Mouse (Mus musculus) liver, embryonic 13.5 days (tissue): ENCODE data around the gene Tvp23b. TPM values are rescaled to one million over a fixed set of nuclear protein-coding genes. Genes with fewer than 3 reads are reported as not detected.

ENCODE experiments used
- ATAC-seq: fragments of 200-750 bp; cut with Nextera tagmentation; 2 replicates; pipeline ENCODE4 v1.8.0; 2017; ENCODE audit warnings: low read depth, mild to moderate bottlenecking, moderate number of reproducible peaks, moderate library complexity
- DNase-seq: peaks from one replicate; pipeline ENCODE4 v3.0.0; 2022
- H3K27ac ChIP-seq: fragments of 300-500 bp; sonication (generic); 2 replicates; pipeline ENCODE4 v1.5.1; 2015; ENCODE audit warnings: moderate library complexity, mild to moderate bottlenecking, inconsistent platforms
- H3K27me3 ChIP-seq: fragments of 300-500 bp; sonication (generic); 2 replicates; pipeline ENCODE4 v1.6.1; 2015; ENCODE audit warnings: mild to moderate bottlenecking, inconsistent platforms
- H3K36me3 ChIP-seq: fragments of 300-500 bp; sonication (generic); 2 replicates; pipeline ENCODE4 v1.6.1; 2015; ENCODE audit warnings: mild to moderate bottlenecking, inconsistent platforms
- H3K4me1 ChIP-seq: fragments of 300-500 bp; sonication (generic); replicated peaks from 2 replicates; pipeline ENCODE4 v1.6.1; 2015; ENCODE audit warnings: inconsistent platforms
- H3K4me2 ChIP-seq: fragments of 300-500 bp; sonication (generic); 2 replicates; pipeline ENCODE4 v1.6.1; 2015; ENCODE audit warnings: inconsistent platforms, mild to moderate bottlenecking, moderate library complexity
- H3K4me3 ChIP-seq: fragments of 300-500 bp; sonication (generic); replicated peaks from 2 replicates; pipeline ENCODE4 v1.5.1; 2015; ENCODE audit warnings: mild to moderate bottlenecking, inconsistent platforms
- H3K9ac ChIP-seq: fragments of 300-500 bp; sonication (generic); 2 replicates; pipeline ENCODE4 v1.6.1; 2015; ENCODE audit warnings: mild to moderate bottlenecking, inconsistent platforms
- H3K9me3 ChIP-seq: fragments of 300-500 bp; sonication (generic); replicated peaks from 2 replicates; pipeline ENCODE4 v1.6.1; 2016; ENCODE audit warnings: inconsistent platforms
- WGBS: fragments of 180-500 bp; shearing (Covaris S2); methylation state at CpG from one replicate; pipeline ENCODE4 v1.1.7; 2015; ENCODE audit not compliant: insufficient replicate concordance; 5-methylcytosine and 5-hydroxymethylcytosine counted together
- polyA plus RNA-seq: library from polyadenylated mRNA; unstranded; fragments of >200 nt; fragmentation: Nextera tagmentation; extraction: Ambion mirVana; gene quantifications from 2 replicates; pipeline ENCODE4 v1.2.1, GENCODE M21; 2015

Gene Tvp23b
- polyA plus RNA-seq, 1 experiment from 2014 or later, result 29.2 TPM

DNA sequence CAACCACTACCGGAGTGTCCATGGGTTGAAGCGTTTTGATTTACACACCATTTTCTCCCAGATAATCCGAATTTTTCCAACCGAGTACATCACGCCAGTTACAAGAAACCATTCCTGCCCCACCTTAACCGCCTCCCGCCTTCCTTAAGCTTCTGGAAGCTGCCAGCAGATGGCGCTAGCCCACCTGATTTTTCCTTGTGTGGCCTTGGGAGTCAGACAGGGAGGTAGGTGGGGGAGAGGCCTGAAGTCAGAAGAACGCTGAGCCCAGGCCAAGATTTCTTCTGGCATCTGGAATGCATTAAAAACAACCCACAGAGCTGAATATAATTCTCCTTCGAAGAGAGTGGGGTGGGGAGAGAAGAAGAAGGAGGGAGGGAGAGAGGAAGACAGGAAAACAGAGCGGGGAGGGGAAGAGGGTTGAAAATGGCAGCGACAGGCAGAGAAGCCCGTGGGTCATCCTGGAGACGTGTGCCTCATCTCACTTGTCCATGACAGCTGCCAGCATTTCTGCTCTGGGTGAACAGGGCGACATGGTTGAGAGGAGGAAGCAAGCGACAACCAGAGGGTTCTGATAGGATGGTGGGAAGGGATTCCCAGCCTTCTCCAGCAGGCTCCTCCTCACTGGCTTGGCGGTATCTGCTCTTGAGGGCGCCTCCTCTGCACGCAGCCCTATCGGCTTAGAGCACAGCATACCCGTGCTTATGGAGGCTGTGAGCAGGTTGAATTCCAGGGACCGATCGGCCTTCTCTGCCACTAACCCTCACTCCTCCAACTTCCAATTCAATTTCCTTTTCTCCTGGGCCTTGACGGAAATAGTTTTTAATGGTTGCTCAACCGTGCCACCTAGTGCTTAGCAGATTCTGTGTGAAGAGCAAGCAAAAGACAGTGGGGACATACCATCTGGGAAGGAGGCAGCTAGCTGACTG, 42.1 kb downstream of the Tvp23b start:
- no peak overlapping the region for H3K9ac ChIP-seq

GRCm38 (mm10) chr11:62924091-62924761, 45.0 kb downstream of the Tvp23b start:
- Histone ChIP-seq H3K36me3 (no peaks in the 10 kb centered on the region), H3K27ac (no peak overlapping the region), H3K4me2 (no peak overlapping the region), H3K9me3 (no peaks in the 10 kb centered on the region), H3K4me3 (no peak overlapping the region), H3K4me1 (peaks cover 1% of the 10 kb centered on the region), H3K27me3 (peaks cover 9% of the 10 kb centered on the region), H3K9ac (no peak overlapping the region)
- WGBS, result 32% methylated on average over 6 of the region's 6 CpGs
- ATAC-seq (no peak), DNase-seq (no peak)

More for the DNA sequence above, 42.1 kb downstream of the Tvp23b start:
- H3K27me3 ChIP-seq, result peaks cover 9% of the 10 kb centered on the region
- no peak overlapping the region; the same call in 1 of the 2 replicates for H3K27ac ChIP-seq
- peak; percentile 61 for DNase-seq
- no peaks in the 10 kb centered on the region for H3K36me3 ChIP-seq
- no peaks in the 10 kb centered on the region for H3K4me1 ChIP-seq
- H3K4me3 ChIP-seq, result peak overlapping the region; percentile 12
- no peaks in the 10 kb centered on the region for H3K9me3 ChIP-seq
- H3K4me2 ChIP-seq, result peak overlapping the region; percentile 35
- 18% methylated on average over 25 of the region's 25 CpGs for WGBS
- ATAC-seq, result peak; percentile 76

- Histone ChIP-seq H3K36me3 (no peaks in the 10 kb centered on the region), H3K9ac (no peak overlapping the region), H3K4me3 (no peak overlapping the region), H3K4me2 (peak overlapping the region; percentile 10; the same call in 1 of the 2 replicates), H3K27ac (peak overlapping the region; percentile 32; the same call in 1 of the 2 replicates), H3K27me3 (no peaks in the 10 kb centered on the region), H3K9me3 (no peaks in the 10 kb centered on the region), H3K4me1 (peaks cover 20% of the 10 kb centered on the region)
- ATAC-seq, result peak; percentile 97
- DNase-seq, result peak; percentile 62
- 6% methylated on average over 3 of the region's 3 CpGs for WGBS
Observed at GRCm38 (mm10) chr11:62929799-62930198, 50.5 kb downstream of the Tvp23b start.

GRCm38 (mm10) chr11:62930574-62930973, 51.3 kb downstream of the Tvp23b start:
- no peak overlapping the region for H3K9ac ChIP-seq
- ATAC-seq (peak; percentile 15; the same call in 1 of the 2 replicates), DNase-seq (peak; percentile 5)
- H3K4me1 ChIP-seq, result peaks cover 20% of the 10 kb centered on the region
- H3K9me3 ChIP-seq, result no peaks in the 10 kb centered on the region
- no peaks in the 10 kb centered on the region for H3K27me3 ChIP-seq
- WGBS, result 19% methylated on average over 4 of the region's 4 CpGs
- H3K27ac ChIP-seq, result no peak overlapping the region; the same call in 1 of the 2 replicates
- no peaks in the 10 kb centered on the region for H3K36me3 ChIP-seq
- no peak overlapping the region for H3K4me3 ChIP-seq
- no peak overlapping the region for H3K4me2 ChIP-seq

DNA sequence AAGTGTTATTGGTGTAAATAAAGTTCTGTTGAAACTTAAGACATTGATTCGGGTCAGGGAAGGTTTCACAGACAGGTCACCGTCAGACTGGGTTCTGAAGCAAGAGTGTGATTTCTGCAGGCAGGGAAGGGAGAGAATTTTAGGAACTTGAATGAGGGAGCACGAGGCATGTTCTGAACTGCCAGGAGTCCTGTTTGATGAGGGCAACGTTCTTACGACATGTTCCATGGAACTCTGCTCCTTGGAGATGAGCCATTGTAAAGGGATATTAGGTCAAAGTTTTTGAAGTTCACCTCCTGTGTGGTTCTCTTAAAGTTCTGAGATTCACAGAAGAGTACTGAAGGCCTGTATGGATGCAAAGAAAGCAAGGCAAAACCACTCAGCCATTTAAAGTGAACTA, 51.9 kb downstream of the Tvp23b start:
- no peaks in the 10 kb centered on the region for H3K36me3 ChIP-seq
- ATAC-seq (no peak), DNase-seq (no peak)
- H3K27ac ChIP-seq, result no peak overlapping the region
- H3K27me3 ChIP-seq, result no peaks in the 10 kb centered on the region
- H3K9me3 ChIP-seq, result no peaks in the 10 kb centered on the region
- H3K4me1 ChIP-seq, result peaks cover 20% of the 10 kb centered on the region
- no peak overlapping the region for H3K9ac ChIP-seq
- WGBS, result 67% methylated on average over 5 of the region's 5 CpGs
- H3K4me3 ChIP-seq, result no peak overlapping the region
- no peak overlapping the region for H3K4me2 ChIP-seq

- H3K36me3 ChIP-seq, result no peaks in the 10 kb centered on the region
- no peak for ATAC-seq
- no peaks in the 10 kb centered on the region for H3K9me3 ChIP-seq
- no peak overlapping the region for H3K27ac ChIP-seq
- H3K4me3 ChIP-seq, result no peak overlapping the region
- no peaks in the 10 kb centered on the region for H3K27me3 ChIP-seq
- H3K4me2 ChIP-seq, result no peak overlapping the region
- DNase-seq, result no peak
- WGBS, result 75% methylated on average over 9 of the region's 9 CpGs
- H3K9ac ChIP-seq, result no peak overlapping the region
- peaks cover 20% of the 10 kb centered on the region for H3K4me1 ChIP-seq
Observed at GRCm38 (mm10) chr11:62933099-62933498, 53.8 kb downstream of the Tvp23b start.

GRCm38 (mm10) chr11:62934795-62935514, 55.7 kb downstream of the Tvp23b start:
- H3K9me3 ChIP-seq, result no peaks in the 10 kb centered on the region
- H3K4me2 ChIP-seq, result no peak overlapping the region
- H3K27me3 ChIP-seq, result no peaks in the 10 kb centered on the region
- no peak overlapping the region for H3K4me3 ChIP-seq
- H3K4me1 ChIP-seq, result peaks cover 11% of the 10 kb centered on the region
- H3K9ac ChIP-seq, result no peak overlapping the region
- DNase-seq, result no peak
- no peaks in the 10 kb centered on the region for H3K36me3 ChIP-seq
- ATAC-seq, result no peak
- WGBS, result 57% methylated on average over 11 of the region's 11 CpGs
- H3K27ac ChIP-seq, result no peak overlapping the region

- no peak overlapping the region for H3K4me2 ChIP-seq
- H3K27ac ChIP-seq, result no peak overlapping the region
- 38% methylated on average over 6 of the region's 6 CpGs for WGBS
- H3K27me3 ChIP-seq, result no peaks in the 10 kb centered on the region
- H3K4me1 ChIP-seq, result no peaks in the 10 kb centered on the region
- H3K9me3 ChIP-seq, result no peaks in the 10 kb centered on the region
- ATAC-seq (no peak), DNase-seq (no peak)
- H3K4me3 ChIP-seq, result no peak overlapping the region
- H3K36me3 ChIP-seq, result no peaks in the 10 kb centered on the region
- H3K9ac ChIP-seq, result no peak overlapping the region
Observed at GRCm38 (mm10) chr11:62937986-62938385, 58.7 kb downstream of the Tvp23b start.

- H3K4me2 ChIP-seq, result no peak overlapping the region
- DNase-seq (no peak), ATAC-seq (no peak)
- H3K9me3 ChIP-seq, result no peaks in the 10 kb centered on the region
- 61% methylated on average over 5 of the region's 5 CpGs for WGBS
- H3K36me3 ChIP-seq, result no peaks in the 10 kb centered on the region
- no peak overlapping the region for H3K4me3 ChIP-seq
- H3K27me3 ChIP-seq, result no peaks in the 10 kb centered on the region
- H3K27ac ChIP-seq, result no peak overlapping the region
- H3K9ac ChIP-seq, result no peak overlapping the region
- H3K4me1 ChIP-seq, result no peaks in the 10 kb centered on the region
Observed at GRCm38 (mm10) chr11:62938921-62939320, 59.7 kb downstream of the Tvp23b start.

GRCm38 (mm10) chr11:62940176-62940575, 60.9 kb downstream of the Tvp23b start:
- WGBS, result 61% methylated on average over 3 of the region's 3 CpGs
- ATAC-seq, result no peak
- no peaks in the 10 kb centered on the region for H3K4me1 ChIP-seq

DNA sequence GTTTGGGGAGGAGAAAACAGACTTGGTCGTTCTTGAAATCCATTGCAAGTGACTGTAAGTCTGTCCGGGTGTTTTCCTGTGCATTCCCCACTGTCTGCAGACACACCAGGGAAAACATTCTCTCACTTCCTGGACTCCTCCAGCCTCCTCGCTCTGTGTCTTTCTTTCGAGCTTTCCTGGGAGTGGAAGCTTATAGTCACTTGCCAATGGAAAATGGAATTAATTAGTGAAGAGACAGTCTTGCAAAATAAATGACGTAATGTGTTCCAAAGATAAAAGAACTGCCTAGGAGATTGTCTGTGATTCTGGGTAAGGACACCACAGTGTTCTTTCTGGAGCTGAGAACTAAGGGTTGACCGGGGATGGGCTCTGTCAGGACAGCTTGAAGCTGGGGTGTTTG, 64.3 kb downstream of the Tvp23b start:
- no peak overlapping the region for H3K4me3 ChIP-seq
- ATAC-seq, result no peak

More at GRCm38 (mm10) chr11:62940176-62940575, 60.9 kb downstream of the Tvp23b start:
- no peak for DNase-seq
- Histone ChIP-seq H3K36me3 (no peaks in the 10 kb centered on the region), H3K27me3 (no peaks in the 10 kb centered on the region), H3K4me2 (no peak overlapping the region), H3K9ac (no peak overlapping the region), H3K9me3 (no peaks in the 10 kb centered on the region), H3K27ac (no peak overlapping the region), H3K4me3 (no peak overlapping the region)

More for the DNA sequence above, 64.3 kb downstream of the Tvp23b start:
- H3K9ac ChIP-seq, result no peak overlapping the region
- H3K27me3 ChIP-seq, result no peaks in the 10 kb centered on the region
- no peaks in the 10 kb centered on the region for H3K9me3 ChIP-seq
- no peak overlapping the region for H3K4me2 ChIP-seq
- WGBS, result 40% methylated on average over 6 of the region's 6 CpGs
- no peaks in the 10 kb centered on the region for H3K36me3 ChIP-seq
- H3K27ac ChIP-seq, result no peak overlapping the region
- DNase-seq, result no peak
- no peaks in the 10 kb centered on the region for H3K4me1 ChIP-seq
